Mouse (Mus musculus): ENCODE data around the gene Gh. TPM values are rescaled to one million over a fixed set of nuclear protein-coding genes. Genes with fewer than 3 reads are reported as not detected.

Gene Gh
- 0.91 TPM in 1 of 2 replicates, not detected in the other for polyA plus RNA-seq (2012; ENCODE audit: low replicate concordance)

GRCm38 (mm10) chr11:106301765-106302164 is at the start of gene Gh:
Gene Gh, minus strand, starts transcription at chr11:106301865.

GRCm38 (mm10) chr11:106314333-106314812 is 12.7 kb upstream of the Gh start, which contains the start of gene Cd79b:
Gene Cd79b, minus strand, starts transcription at chr11:106314762.

GRCm38 (mm10) chr11:106276454-106276853 is 25.2 kb downstream of the Gh start, which contains the start of gene Tcam1:
Gene Tcam1, plus strand, starts transcription at chr11:106276672.

DNA sequence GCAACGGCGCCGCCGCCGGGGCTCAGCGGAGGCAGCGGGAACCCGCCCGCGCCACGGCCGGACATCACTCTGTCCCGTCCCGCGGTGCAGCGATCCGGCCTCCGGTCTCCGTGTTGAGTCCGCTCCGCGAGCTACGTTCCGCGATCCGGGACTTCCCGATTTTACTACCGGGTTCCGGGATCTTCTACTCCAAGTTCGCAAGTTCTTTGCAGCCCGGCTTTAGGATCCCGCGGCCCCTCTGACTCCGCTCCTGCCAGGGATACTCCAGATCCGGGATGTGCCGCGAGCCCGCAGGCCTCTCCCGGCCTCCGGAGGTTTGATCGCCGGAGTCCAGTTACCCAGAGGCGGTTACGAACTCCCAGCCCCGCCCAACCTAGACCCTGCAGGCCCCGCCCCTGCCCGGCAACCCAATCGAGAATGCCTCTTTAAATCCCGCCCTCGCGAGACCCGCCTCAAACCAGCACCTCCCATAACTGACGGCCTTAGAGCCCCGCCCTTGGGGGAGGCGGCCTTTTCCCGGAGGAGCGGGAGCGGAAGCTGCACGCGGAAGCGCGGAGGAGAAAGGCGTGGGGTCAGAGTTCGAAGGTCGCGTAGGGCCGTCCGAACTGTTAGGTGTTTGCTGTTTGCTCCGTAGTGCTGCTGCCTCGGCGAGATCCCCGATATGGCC is 28.9 kb downstream of the Gh start, which contains the start of gene Smarcd2:
Gene Smarcd2, minus strand, starts transcription at position 329 of the 667 bp plus-strand sequence.

DNA sequence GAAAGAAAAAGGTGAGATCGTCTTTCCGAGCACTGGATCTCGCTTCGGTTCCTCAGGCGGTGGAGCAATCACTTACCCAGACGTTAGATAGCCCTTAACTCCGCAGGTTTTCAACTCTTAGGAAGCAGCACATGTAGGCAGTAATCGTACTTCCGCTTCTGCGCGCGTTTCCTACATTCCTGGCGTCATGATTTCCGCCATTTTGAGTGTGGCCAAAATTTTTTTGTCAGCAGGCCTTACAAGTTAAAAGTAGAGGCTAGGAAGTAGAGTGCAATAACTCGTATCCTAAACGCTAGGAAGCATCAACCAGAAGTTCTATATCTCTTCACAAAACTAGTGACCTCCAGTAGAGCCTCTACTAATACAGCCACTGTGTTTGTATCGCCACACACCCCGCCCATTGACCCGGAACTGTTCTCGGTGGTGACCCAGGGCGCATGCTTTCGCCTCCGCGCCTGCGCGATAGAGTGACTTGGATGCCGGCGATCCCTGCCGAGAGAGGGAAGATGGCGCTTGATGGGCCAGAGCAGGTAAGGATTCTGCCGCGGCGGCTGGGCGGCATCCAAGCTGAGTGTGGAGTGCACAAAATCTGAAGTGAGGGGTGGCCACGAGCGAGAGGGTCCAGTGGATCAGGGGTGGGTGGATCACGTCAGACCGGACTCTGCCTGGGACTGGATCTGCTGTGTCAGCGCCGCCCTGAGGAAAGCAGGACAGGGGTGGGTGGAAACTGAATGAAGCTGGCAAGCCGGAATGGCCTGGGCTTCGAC is 45.8 kb downstream of the Gh start, which contains the start of the genes Ftsj3 and Psmc5:
Gene Ftsj3, minus strand, starts transcription at position 395 of the 767 bp plus-strand sequence.
Gene Psmc5, plus strand, starts transcription at position 470 of the 767 bp plus-strand sequence.

Other genes with a start within 250 kb of the Gh start
- gene Taco1, start 235.8 kb downstream of the Gh start, polyA plus RNA-seq (2012; ENCODE audit: low replicate concordance) = 10.2 and 13.7 TPM in 2 replicates
- 16.0 and 30.6 TPM in 2 replicates for gene Map3k3, start 217.3 kb downstream of the Gh start, polyA plus RNA-seq (2012; ENCODE audit: low replicate concordance)
- gene Gm10840, start 141.0 kb downstream of the Gh start, polyA plus RNA-seq (2012; ENCODE audit: low replicate concordance) = not detected in 2 replicates
- gene Limd2, start 141.0 kb downstream of the Gh start, polyA plus RNA-seq (2012; ENCODE audit: low replicate concordance) = 806 and 995 TPM in 2 replicates
- 75.0 and 75.7 TPM in 2 replicates for gene Strada, start 99.7 kb downstream of the Gh start, polyA plus RNA-seq (2012; ENCODE audit: low replicate concordance)
- 3.1 and 4.1 TPM in 2 replicates for gene Ccdc47, start 85.5 kb downstream of the Gh start, polyA plus RNA-seq (2012; ENCODE audit: low replicate concordance)
- 19.5 and 27.8 TPM in 2 replicates for gene Ddx42, start 84.9 kb downstream of the Gh start, polyA plus RNA-seq (2012; ENCODE audit: low replicate concordance)
- gene Ftsj3, start 45.8 kb downstream of the Gh start, polyA plus RNA-seq (2012; ENCODE audit: low replicate concordance) = 2.7 and 11.3 TPM in 2 replicates
- 8.6 and 32.2 TPM in 2 replicates for gene Psmc5, start 45.7 kb downstream of the Gh start, polyA plus RNA-seq (2012; ENCODE audit: low replicate concordance)
- gene Smarcd2, start 28.9 kb downstream of the Gh start, polyA plus RNA-seq (2012; ENCODE audit: low replicate concordance) = 85.2 and 128 TPM in 2 replicates
- gene Tcam1, start 25.2 kb downstream of the Gh start, polyA plus RNA-seq (2012; ENCODE audit: low replicate concordance) = 0.03 and 0.15 TPM in 2 replicates
- gene Cd79b, start 12.9 kb upstream of the Gh start, polyA plus RNA-seq (2012; ENCODE audit: low replicate concordance) = 300 and 616 TPM in 2 replicates
- 1.7 and 4.3 TPM in 2 replicates for gene Scn4a, start 51.4 kb upstream of the Gh start, polyA plus RNA-seq (2012; ENCODE audit: low replicate concordance)
- gene Prr29, start 63.6 kb upstream of the Gh start, polyA plus RNA-seq (2012; ENCODE audit: low replicate concordance) = 0.76 and 1.2 TPM in 2 replicates
- 47.3 and 66.7 TPM in 2 replicates for gene Icam2, start 86.2 kb upstream of the Gh start, polyA plus RNA-seq (2012; ENCODE audit: low replicate concordance)
- gene Ern1, start 186.0 kb upstream of the Gh start, polyA plus RNA-seq (2012; ENCODE audit: low replicate concordance) = 10.3 and 27.7 TPM in 2 replicates

All from hematopoietic multipotent progenitor cell, adult 10-12 weeks (in vitro differentiated cells).